Comparison of ENCODE assay signal across 23 mouse cellular contexts in the genomic region with DNA sequence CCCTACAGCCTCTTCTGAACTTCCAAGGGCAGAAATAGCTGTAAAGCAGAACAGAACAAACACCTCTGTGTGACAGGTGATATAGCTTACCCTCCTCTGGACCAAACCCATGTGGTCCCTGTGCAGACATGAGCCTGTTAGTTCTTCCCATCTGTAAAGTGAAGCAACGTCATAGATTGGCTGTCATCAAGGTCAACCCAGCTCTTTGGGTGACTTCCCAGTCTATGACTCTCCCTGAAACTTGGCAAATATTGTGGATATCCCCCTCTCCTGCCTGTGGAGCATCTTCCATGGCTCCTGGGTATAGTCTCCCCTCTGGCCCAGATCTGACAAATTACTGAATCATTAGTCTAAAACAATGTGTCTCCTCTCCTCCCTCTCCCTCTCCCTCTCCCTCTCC.
"Had no signal": no experiment of that assay in that cellular context is flagged by ENCODE, and none has a peak within 500 bp of the region (broad histone marks: within the 10 kb centered on the region; RNA-seq: fewer than 3 reads in every experiment).

No protein-coding gene starts in this region.

- H3K4me3 ChIP-seq: layer of hippocampus, adult 2 months; limb, embryonic 12.5 days; limb, embryonic 15.5 days; liver, embryonic 12.5 days; liver, embryonic 15.5 days; lung, embryonic 15.5 days; megakaryocyte, embryonic 14.5 days; midbrain, embryonic 10.5 days; midbrain, embryonic 13.5 days; myocyte; neural tube, embryonic 13.5 days had no signal

- H3K9ac ChIP-seq: limb, embryonic 12.5 days; limb, embryonic 15.5 days; liver, embryonic 12.5 days; liver, embryonic 15.5 days; lung, embryonic 15.5 days; midbrain, embryonic 13.5 days; neural tube, embryonic 13.5 days had no signal

- DNase-seq: kidney, postnatal 25 days; layer of hippocampus, adult 9-11 months; layer of hippocampus, postnatal 36 days; left cerebral cortex, postnatal 4 days; lung, adult 18-20 months; lung, postnatal 10 days; lung, postnatal 36 days; retina, postnatal 1 day; right cerebral cortex, postnatal 25 days; thymus, postnatal 36 days had no signal

- ATAC-seq: midbrain, embryonic 13.5 days; midbrain, embryonic 16.5 days had no signal

- H3K9me3 ChIP-seq: limb, embryonic 12.5 days; limb, embryonic 15.5 days; liver, embryonic 12.5 days; liver, embryonic 15.5 days; lung, embryonic 15.5 days; megakaryocyte, embryonic 14.5 days; midbrain, embryonic 10.5 days; midbrain, embryonic 13.5 days; neural tube, embryonic 13.5 days had no signal

- H3K27ac ChIP-seq: kidney, postnatal 0 days; layer of hippocampus, adult 2 months; limb, embryonic 12.5 days; limb, embryonic 15.5 days; liver, embryonic 12.5 days; liver, embryonic 15.5 days; lung, embryonic 15.5 days; midbrain, embryonic 10.5 days; midbrain, embryonic 13.5 days; neural tube, embryonic 13.5 days had no signal

- H3K27me3 ChIP-seq: limb, embryonic 12.5 days; limb, embryonic 15.5 days; liver, embryonic 12.5 days; liver, embryonic 15.5 days; lung, embryonic 15.5 days; megakaryocyte, embryonic 14.5 days; midbrain, embryonic 13.5 days; neural tube, embryonic 13.5 days had no signal

- H3K4me2 ChIP-seq: limb, embryonic 12.5 days; limb, embryonic 15.5 days; liver, embryonic 12.5 days; liver, embryonic 15.5 days; lung, embryonic 15.5 days; midbrain, embryonic 13.5 days; neural tube, embryonic 13.5 days had no signal

- H3K36me3 ChIP-seq: limb, embryonic 12.5 days; limb, embryonic 15.5 days; liver, embryonic 12.5 days; lung, embryonic 15.5 days; midbrain, embryonic 10.5 days; midbrain, embryonic 13.5 days; neural tube, embryonic 13.5 days had no signal

- H3K4me1 ChIP-seq: limb, embryonic 12.5 days; limb, embryonic 15.5 days; lung, embryonic 15.5 days; midbrain, embryonic 10.5 days; midbrain, embryonic 13.5 days; neural tube, embryonic 13.5 days had no signal
